Mouse (Mus musculus) hindbrain, postnatal 0 days (tissue): ENCODE measurements at regions not wholly inside any gene's neighbourhood (a gene's known extent, or its start where the extent isn't known, plus 50 kb on each side); places are given as distances from the start of the nearest gene placed in this dataset.
A peak's percentile ranks its signal among the peaks of the same experiment; 100 is the strongest.

Source experiments
- ATAC-seq: fragments of 200-750 bp; cut with Nextera tagmentation; 2 replicates; pipeline ENCODE4 v1.8.0; 2017; ENCODE audit warnings: mild to moderate bottlenecking, moderate TSS enrichment, moderate library complexity
- DNase-seq: peaks from one replicate; pipeline ENCODE4 v3.0.0-alpha.2; 2015; ENCODE audit warnings: low spot score
- H3K27ac ChIP-seq: fragments of 300-500 bp; sonication (generic); 2 replicates; pipeline ENCODE4 v1.5.1; 2014; ENCODE audit warnings: mild to moderate bottlenecking
- H3K27me3 ChIP-seq: fragments of 300-500 bp; sonication (generic); 2 replicates; pipeline ENCODE4 v1.6.1; 2014; ENCODE audit warnings: low read length, mixed read lengths; ENCODE audit not compliant: insufficient read depth
- H3K36me3 ChIP-seq: fragments of 300-500 bp; sonication (generic); 2 replicates; pipeline ENCODE4 v1.6.1; 2014; ENCODE audit warnings: low read length, mixed read lengths; ENCODE audit not compliant: insufficient read depth
- H3K4me1 ChIP-seq: fragments of 300-500 bp; sonication (generic); 2 replicates; pipeline ENCODE4 v1.6.1; 2014; ENCODE audit warnings: antibody characterized with exemption, low read length, mixed read lengths; ENCODE audit not compliant: insufficient read depth
- H3K4me2 ChIP-seq: fragments of 300-500 bp; sonication (generic); 2 replicates; pipeline ENCODE4 v1.6.1; 2014; ENCODE audit warnings: low read depth, mild to moderate bottlenecking, low read length, moderate library complexity, mixed read lengths
- H3K4me3 ChIP-seq: fragments of 300-500 bp; sonication (generic); 2 replicates; pipeline ENCODE4 v1.5.1; 2014; ENCODE audit warnings: low read length
- H3K9ac ChIP-seq: fragments of 300-500 bp; sonication (generic); replicated peaks from 2 replicates; pipeline ENCODE4 v1.6.1; 2014; ENCODE audit warnings: mild to moderate bottlenecking, low read length, moderate library complexity, mixed read lengths
- H3K9me3 ChIP-seq: fragments of 300-500 bp; sonication (generic); 2 replicates; pipeline ENCODE4 v1.6.1; 2016; ENCODE audit warnings: low read length, mixed read lengths
- CTCF ChIP-seq: IDR thresholded peaks from 2 replicates; pipeline ENCODE4 v1.5.1; 2016; ENCODE audit warnings: antibody characterized with exemption, control low read depth, low read depth
- WGBS: fragments of 180-500 bp; shearing (Covaris S2); extraction: QIAGEN DNeasy Blood & Tissue Kit; methylation state at CpG from one replicate; pipeline ENCODE4 v1.1.7; 2014; 5-methylcytosine and 5-hydroxymethylcytosine counted together

GRCm38 (mm10) chr10:92077291-92077690 lies 644.9 kb downstream of the Nedd1 start:
- Histone ChIP-seq H3K36me3 (no peaks in the 10 kb centered on the region; the same call in 1 of the 2 replicates), H3K27ac (0 out of 2 replicates have a peak overlapping the region, but pooled peaks have one; percentile 15), H3K9me3 (no peaks in the 10 kb centered on the region), H3K4me1 (0 out of 2 replicates have a peak, but pooled peaks cover 4% of the 10 kb centered on the region), H3K9ac (no peak overlapping the region), H3K4me3 (no peak overlapping the region), H3K4me2 (no peak overlapping the region), H3K27me3 (no peaks in the 10 kb centered on the region)
- 25% methylated on average over 3 of the region's 3 CpGs for WGBS
- no peak for TF ChIP-seq CTCF
- DNase-seq (no peak), ATAC-seq (no peak)

GRCm38 (mm10) chr10:92076754-92077153 lies 645.5 kb downstream of the Nedd1 start:
- Histone ChIP-seq H3K9me3 (no peaks in the 10 kb centered on the region), H3K4me1 (0 out of 2 replicates have a peak, but pooled peaks cover 4% of the 10 kb centered on the region), H3K4me3 (no peak overlapping the region), H3K9ac (no peak overlapping the region), H3K36me3 (no peaks in the 10 kb centered on the region; the same call in 1 of the 2 replicates), H3K4me2 (no peak overlapping the region), H3K27ac (peak overlapping the region; percentile 15; the same call in 1 of the 2 replicates), H3K27me3 (no peaks in the 10 kb centered on the region)
- DNase-seq (no peak), ATAC-seq (no peak)
- TF ChIP-seq CTCF, result no peak
- 26% methylated on average over 3 of the region's 3 CpGs for WGBS

- no peaks in the 10 kb centered on the region; the same call in 1 of the 2 replicates for H3K36me3 ChIP-seq
- H3K9ac ChIP-seq, result no peak overlapping the region
- TF ChIP-seq CTCF, result no peak
- no peak overlapping the region for H3K4me3 ChIP-seq
- ATAC-seq (0 out of 2 replicates have a peak, but pooled peaks have one; percentile 51), DNase-seq (no peak)
- peak overlapping the region; percentile 48; the same call in 1 of the 2 replicates for H3K27ac ChIP-seq
- 0 out of 2 replicates have a peak, but pooled peaks cover 4% of the 10 kb centered on the region for H3K4me1 ChIP-seq
- H3K9me3 ChIP-seq, result no peaks in the 10 kb centered on the region
- WGBS, result 41% methylated on average over 8 of the region's 8 CpGs
- no peaks in the 10 kb centered on the region for H3K27me3 ChIP-seq
- no peak overlapping the region for H3K4me2 ChIP-seq
Measured at GRCm38 (mm10) chr10:92075469-92075868, 646.8 kb downstream of the Nedd1 start.

GRCm38 (mm10) chr10:92074698-92075394 lies 647.4 kb downstream of the Nedd1 start:
- no peak overlapping the region for H3K4me3 ChIP-seq
- H3K9me3 ChIP-seq, result no peaks in the 10 kb centered on the region
- H3K9ac ChIP-seq, result no peak overlapping the region
- DNase-seq, result peak; percentile 27
- H3K27me3 ChIP-seq, result no peaks in the 10 kb centered on the region
- H3K36me3 ChIP-seq, result no peaks in the 10 kb centered on the region; the same call in 1 of the 2 replicates
- no peak overlapping the region for H3K4me2 ChIP-seq
- WGBS, result 54% methylated on average over 11 of the region's 11 CpGs
- 0 out of 2 replicates have a peak, but pooled peaks cover 4% of the 10 kb centered on the region for H3K4me1 ChIP-seq
- ATAC-seq, result no peak
- H3K27ac ChIP-seq, result peak overlapping the region; percentile 48; the same call in 1 of the 2 replicates
- TF ChIP-seq CTCF, result no peak

- Histone ChIP-seq H3K36me3 (no peaks in the 10 kb centered on the region; the same call in 1 of the 2 replicates), H3K4me1 (0 out of 2 replicates have a peak, but pooled peaks cover 4% of the 10 kb centered on the region), H3K4me3 (no peak overlapping the region), H3K27me3 (no peaks in the 10 kb centered on the region), H3K27ac (no peak overlapping the region), H3K9me3 (no peaks in the 10 kb centered on the region), H3K9ac (no peak overlapping the region), H3K4me2 (no peak overlapping the region)
- WGBS, result 25% methylated on average over 5 of the region's 5 CpGs
- DNase-seq, result no peak
- 0 out of 2 replicates have a peak, but pooled peaks have one; percentile 27 for ATAC-seq
- TF ChIP-seq CTCF, result no peak
Measured at GRCm38 (mm10) chr10:92073873-92074390, 648.3 kb downstream of the Nedd1 start.

GRCm38 (mm10) chr10:92044783-92045182 lies 677.4 kb downstream of the Nedd1 start:
- no peak overlapping the region for H3K4me2 ChIP-seq
- H3K9me3 ChIP-seq, result no peaks in the 10 kb centered on the region
- ATAC-seq (no peak), DNase-seq (peak; percentile 16)
- no peak overlapping the region for H3K9ac ChIP-seq
- no peak for TF ChIP-seq CTCF
- H3K4me3 ChIP-seq, result no peak overlapping the region
- no peaks in the 10 kb centered on the region for H3K4me1 ChIP-seq
- no peak overlapping the region for H3K27ac ChIP-seq
- H3K36me3 ChIP-seq, result no peaks in the 10 kb centered on the region
- H3K27me3 ChIP-seq, result no peaks in the 10 kb centered on the region
